Mouse (Mus musculus): ENCODE data around the gene Arhgap32. TPM values are rescaled to one million over a fixed set of nuclear protein-coding genes. Genes with fewer than 3 reads are reported as not detected.

Arhgap32 gene
- total RNA-seq, 2 experiments from 2014 or later: 1.1 to 1.9 TPM

- no peak for ATAC-seq (replicated peaks; ENCODE audit: low FRiP score, poor library complexity, severe bottlenecking)
These were observed 54.8 kb downstream of the Arhgap32 start for GRCm38 (mm10) chr9:32170713-32171112.

GRCm38 (mm10) chr9:32176612-32177011 lies 60.7 kb downstream of the Arhgap32 start:
- ATAC-seq (replicated peaks; ENCODE audit: low FRiP score, poor library complexity, severe bottlenecking): no peak

- ATAC-seq (replicated peaks; ENCODE audit: low FRiP score, poor library complexity, severe bottlenecking): no peak
These were observed 65.2 kb downstream of the Arhgap32 start for GRCm38 (mm10) chr9:32181170-32181569.

GRCm38 (mm10) chr9:32186489-32186888 lies 70.6 kb downstream of the Arhgap32 start:
- no peak for ATAC-seq (replicated peaks; ENCODE audit: low FRiP score, poor library complexity, severe bottlenecking)

DNA sequence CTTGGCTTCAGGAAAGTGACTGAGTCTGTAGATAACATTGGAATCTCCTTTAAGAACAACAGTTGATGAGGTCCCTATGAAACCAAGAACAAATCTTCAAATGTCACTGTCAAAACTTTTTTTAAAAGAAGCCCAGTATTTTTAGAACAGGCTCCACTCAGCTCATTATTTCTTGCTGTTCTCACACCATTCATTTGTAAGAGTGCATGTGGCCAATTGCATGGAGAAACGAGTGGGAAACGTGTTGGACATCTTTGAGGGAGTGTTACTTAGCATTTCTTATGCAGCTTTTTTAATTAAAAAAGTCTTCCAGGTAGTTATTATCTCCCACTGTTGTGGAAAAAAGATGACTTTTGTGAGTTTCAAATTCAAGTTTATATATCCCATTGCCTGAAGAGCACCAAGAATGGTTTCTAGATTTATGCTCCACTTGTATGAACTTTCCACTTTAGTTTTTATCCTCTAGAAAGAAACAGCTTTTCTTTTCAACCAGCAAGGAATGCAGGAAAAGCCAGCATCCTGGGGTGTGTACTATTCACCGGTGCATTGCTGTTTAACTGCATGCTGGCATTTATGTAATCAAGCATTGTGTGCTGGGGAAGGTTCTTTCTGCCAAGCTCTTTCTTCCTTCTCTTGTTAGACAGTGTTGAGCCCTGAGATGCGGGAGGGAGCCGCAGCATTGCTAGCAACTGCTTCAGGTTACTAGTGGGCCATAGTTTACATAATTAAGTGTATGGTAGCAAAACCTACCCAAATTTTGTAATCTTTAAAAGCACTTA lies 76.5 kb downstream of the Arhgap32 start:
- ATAC-seq (replicated peaks; ENCODE audit: low FRiP score, poor library complexity, severe bottlenecking): no peak

GRCm38 (mm10) chr9:32204450-32204990 lies 88.6 kb downstream of the Arhgap32 start:
- ATAC-seq (replicated peaks; ENCODE audit: low FRiP score, poor library complexity, severe bottlenecking): no peak

- ATAC-seq (replicated peaks; ENCODE audit: low FRiP score, poor library complexity, severe bottlenecking): no peak
These were observed 91.2 kb downstream of the Arhgap32 start for GRCm38 (mm10) chr9:32207133-32207532.

DNA sequence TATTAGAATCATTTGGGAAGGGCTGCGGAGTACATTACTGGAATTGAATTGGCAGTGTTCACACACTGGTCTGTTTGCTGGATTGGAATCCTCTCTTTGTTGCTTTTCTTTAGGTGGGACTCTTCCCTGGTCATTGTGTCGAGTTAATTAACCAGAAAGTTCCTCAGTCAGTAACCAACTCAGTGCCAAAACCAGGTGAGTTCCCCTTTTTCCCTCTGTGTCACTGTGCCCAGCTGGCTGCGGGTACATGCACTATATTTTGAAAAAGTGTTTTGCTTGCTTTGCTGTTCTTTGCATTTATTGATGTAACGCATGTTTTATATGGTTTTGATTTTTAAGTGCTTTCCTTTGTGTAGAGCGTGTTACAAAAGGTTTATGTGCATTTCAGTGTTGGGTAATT lies 92.1 kb downstream of the Arhgap32 start:
- ATAC-seq (replicated peaks; ENCODE audit: low FRiP score, poor library complexity, severe bottlenecking): no peak

GRCm38 (mm10) chr9:32216820-32217567 lies 101.1 kb downstream of the Arhgap32 start:
- ATAC-seq (replicated peaks; ENCODE audit: low FRiP score, poor library complexity, severe bottlenecking): no peak

DNA sequence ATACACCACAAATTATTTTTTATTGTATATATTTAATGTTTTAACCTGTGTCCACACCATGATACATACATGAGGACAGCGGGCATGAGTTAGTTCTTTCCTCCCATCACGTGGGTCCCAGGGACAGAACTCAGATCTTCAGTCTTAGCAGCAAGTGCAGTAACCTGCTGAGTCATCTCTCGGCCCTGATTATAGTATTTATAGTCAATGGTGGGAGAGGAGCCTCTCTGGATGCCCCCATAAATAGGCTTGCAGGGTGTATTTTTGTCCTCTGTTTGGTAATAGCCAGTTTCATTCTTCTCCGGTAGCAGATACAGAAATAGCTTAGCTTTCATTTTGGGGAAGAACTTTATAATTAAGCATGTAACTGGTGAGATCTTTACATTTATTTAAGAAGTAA lies 103.5 kb downstream of the Arhgap32 start:
- no peak for ATAC-seq (replicated peaks; ENCODE audit: low FRiP score, poor library complexity, severe bottlenecking)

GRCm38 (mm10) chr9:32222184-32222583 lies 106.2 kb downstream of the Arhgap32 start:
- no peak for ATAC-seq (replicated peaks; ENCODE audit: low FRiP score, poor library complexity, severe bottlenecking)

DNA sequence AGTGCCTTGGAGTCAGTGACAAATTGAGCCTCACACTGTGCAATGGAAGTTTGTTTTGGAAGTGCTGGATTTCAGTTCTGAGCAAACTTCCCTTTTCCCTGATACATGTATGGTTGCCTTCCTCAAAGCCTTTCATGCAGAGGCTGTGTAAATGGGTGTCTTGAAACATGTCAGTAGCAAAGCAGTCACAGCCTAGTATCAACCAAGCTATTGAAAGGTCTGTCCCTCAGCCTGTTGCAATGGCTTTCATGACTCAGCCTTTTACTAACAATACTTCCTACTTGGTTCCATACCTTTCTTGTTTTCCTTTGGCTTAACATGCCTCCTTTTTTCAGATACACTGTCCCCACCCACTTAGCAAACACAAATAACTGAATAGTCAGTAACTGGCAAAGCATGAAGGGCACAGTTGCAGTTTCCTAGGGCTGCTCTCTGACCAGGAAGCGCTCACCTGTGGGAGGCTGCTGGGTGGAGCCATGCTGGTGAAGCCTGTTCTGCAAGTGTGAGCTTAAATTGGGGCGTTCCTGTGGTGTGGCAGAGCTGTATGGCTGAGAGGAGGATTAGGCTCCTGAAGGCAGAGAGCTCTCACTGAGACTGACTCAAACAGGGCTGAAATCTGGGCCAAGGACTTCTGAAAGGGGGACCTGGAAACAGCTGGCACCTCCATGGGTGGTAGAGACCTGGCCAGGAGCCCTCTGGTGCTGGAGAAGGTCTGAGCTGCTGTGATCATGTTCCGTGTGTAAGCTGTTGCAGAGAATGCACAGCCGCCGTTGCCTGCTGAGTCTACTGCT lies 108.0 kb downstream of the Arhgap32 start:
- ATAC-seq (replicated peaks; ENCODE audit: low FRiP score, poor library complexity, severe bottlenecking): no peak

DNA sequence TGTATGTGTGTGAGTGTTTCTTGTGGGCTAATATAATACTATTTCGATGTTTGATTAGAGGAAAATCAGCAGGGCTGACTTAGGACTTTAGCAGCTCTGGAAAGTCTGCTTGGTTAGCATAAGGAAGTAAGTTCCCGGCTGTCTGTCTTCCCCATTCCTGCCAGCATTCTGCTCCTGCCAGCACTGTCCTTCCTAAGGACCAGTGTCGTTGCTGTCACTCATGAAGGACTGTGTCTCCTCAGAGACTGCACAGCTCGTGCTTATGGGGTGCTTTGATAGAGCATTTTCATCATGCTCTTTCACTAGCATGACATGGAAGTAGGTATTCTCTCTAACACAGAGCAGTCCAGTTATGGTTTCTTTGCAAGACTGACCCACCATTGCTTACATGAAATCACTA lies 109.0 kb downstream of the Arhgap32 start:
- no peak for ATAC-seq (replicated peaks; ENCODE audit: low FRiP score, poor library complexity, severe bottlenecking)

GRCm38 (mm10) chr9:32225584-32225983 lies 109.6 kb downstream of the Arhgap32 start:
- ATAC-seq (replicated peaks; ENCODE audit: low FRiP score, poor library complexity, severe bottlenecking): no peak

- ATAC-seq (replicated peaks; ENCODE audit: low FRiP score, poor library complexity, severe bottlenecking): no peak
These were observed 111.1 kb downstream of the Arhgap32 start for GRCm38 (mm10) chr9:32227034-32227433.

GRCm38 (mm10) chr9:32233593-32233992 lies 117.7 kb downstream of the Arhgap32 start:
- ATAC-seq (replicated peaks; ENCODE audit: low FRiP score, poor library complexity, severe bottlenecking): no peak

DNA sequence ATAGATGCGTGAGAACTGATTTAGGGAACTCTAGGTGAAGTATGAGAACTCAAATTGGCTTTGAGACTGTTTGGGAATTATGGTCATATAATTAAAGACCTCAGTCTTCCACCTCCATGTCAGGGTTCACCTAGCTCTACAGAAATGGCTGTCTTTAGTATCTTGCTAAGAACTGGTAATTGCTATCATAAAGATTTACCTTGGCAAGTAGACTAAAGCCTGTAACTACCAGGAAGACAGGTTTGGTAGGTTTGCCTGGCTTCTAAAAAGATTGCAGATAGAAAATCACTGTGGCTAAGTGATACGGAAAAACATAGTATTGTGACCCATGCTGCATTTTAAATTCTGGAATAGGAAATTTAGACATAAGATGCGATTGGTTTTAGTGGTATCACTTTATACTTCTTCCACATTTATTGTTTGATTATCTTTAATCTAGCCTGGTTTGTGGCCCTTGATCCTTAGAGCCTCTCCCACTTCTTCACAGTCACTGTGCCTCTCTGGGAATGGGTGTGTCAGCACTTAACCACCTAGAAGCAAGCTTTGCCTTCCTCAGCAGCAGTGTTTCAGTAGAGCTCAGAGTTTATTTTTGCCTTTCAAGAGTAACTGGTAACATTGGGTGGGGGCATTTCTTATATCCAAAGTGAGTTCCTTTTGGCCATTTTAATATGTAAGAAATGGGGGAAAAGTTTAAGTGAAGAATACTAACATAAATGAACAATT lies 119.0 kb downstream of the Arhgap32 start:
- ATAC-seq (replicated peaks; ENCODE audit: low FRiP score, poor library complexity, severe bottlenecking): no peak

DNA sequence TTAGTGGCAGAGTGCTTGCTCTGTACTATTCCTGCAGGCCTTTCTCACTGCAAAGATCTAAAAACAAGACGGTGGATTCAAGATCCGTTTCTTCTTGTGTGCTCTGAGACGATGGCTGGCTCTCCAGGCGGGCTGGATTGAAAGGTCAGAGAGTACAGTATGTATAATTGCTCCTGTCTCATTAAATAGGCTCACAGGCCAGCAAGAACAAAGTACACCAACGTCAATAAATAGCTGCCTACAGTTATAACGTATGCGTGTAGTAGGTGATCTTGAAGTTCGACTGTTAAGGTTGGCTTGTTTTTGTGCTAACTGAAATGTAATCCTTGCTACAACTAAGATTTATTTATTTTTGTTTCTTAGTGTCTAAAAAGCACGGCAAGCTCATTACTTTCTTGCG lies 123.0 kb downstream of the Arhgap32 start:
- ATAC-seq (replicated peaks; ENCODE audit: low FRiP score, poor library complexity, severe bottlenecking): no peak

GRCm38 (mm10) chr9:32239427-32239826 lies 123.5 kb downstream of the Arhgap32 start:
- ATAC-seq (replicated peaks; ENCODE audit: low FRiP score, poor library complexity, severe bottlenecking): no peak

DNA sequence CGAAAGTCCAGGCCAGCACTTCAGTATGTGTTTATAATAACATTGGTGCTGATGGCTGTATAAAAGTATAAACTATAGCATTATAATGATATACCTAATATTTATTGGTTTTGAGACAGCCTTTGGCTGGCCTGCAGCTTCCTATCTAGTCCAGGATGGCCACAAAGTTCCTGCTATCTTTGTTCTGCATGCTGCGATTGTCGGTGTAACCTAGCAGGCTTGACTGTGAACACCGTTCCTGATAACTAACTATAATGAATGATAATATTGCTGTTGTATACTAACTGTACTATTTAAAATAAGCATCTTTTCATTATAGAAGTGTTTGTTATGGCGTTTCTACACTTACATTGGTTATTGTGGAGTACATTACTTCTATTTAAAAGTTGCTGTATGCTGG lies 124.5 kb downstream of the Arhgap32 start:
- no peak for ATAC-seq (replicated peaks; ENCODE audit: low FRiP score, poor library complexity, severe bottlenecking)

Measured in erythroblast, adult 5-6 weeks (primary cell).